Mouse (Mus musculus) bone marrow, adult 2 months (tissue): ENCODE measurements around the gene Vmn1r44.

Source experiments
- CTCF ChIP-seq: fragments of 200-500 bp; IDR thresholded peaks from 2 replicates; pipeline ENCODE4 v1.5.1; 2011; ENCODE audit warnings: low read length, control low read depth; ENCODE audit not compliant: control insufficient read depth, insufficient read depth
- POLR2A ChIP-seq: fragments of 200-500 bp; IDR thresholded peaks from 2 replicates; pipeline ENCODE4 v1.6.1; 2011; ENCODE audit warnings: low read depth, mild to moderate bottlenecking, control low read depth, low read length, borderline replicate concordance; ENCODE audit not compliant: control insufficient read depth

DNA sequence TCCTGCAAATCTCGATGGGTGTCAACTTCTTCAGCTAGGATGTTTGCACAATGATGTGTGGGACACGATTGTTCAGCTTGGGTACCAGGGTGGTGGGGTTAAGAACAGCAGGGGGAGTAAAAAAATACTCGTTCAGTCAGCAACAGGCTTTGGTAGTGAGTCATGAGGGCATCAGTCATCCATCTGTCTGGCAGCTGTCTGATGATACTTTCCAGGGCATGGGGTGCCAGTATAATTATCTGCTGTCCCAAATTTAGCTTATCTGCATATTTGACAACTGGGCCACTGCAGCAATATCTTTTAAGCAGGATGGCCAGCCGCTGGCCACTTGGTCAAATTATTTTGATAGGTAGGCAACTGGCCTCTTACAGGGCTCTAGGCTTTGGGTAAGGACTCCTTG lies 19.7 kb upstream of the Vmn1r44 start:
- TF ChIP-seq POLR2A: no peak
- TF ChIP-seq CTCF: no peak
